Mouse (Mus musculus): ENCODE data around the gene Tppp3.

The Tppp3 gene

GRCm38 (mm10) chr8:105445296-105446126 lies 25.8 kb downstream of the Tppp3 start:
- TF ChIP-seq POU5F1 (IDR thresholded peaks at IDR 0.05; ENCODE audit: borderline replicate concordance, low read length): no peak; the same call in 1 of the 2 replicates
- TF ChIP-seq NANOG (IDR thresholded peaks at IDR 0.05; ENCODE audit: borderline replicate concordance, low read length): no peak
- no peak for TF ChIP-seq CTCF (conservative IDR thresholded peaks at IDR 0.05; ENCODE audit: low read length)
- Histone ChIP-seq H3K4me3 (replicated peaks; ENCODE audit: low read length) (no peak overlapping the region), H3K4me1 (replicated peaks; ENCODE audit: low read depth, low read length) (peaks cover 23% of the 10 kb centered on the region), H3K36me3 (ENCODE audit: insufficient read depth, low read length) (no peaks in the 10 kb centered on the region), H3K27me3 (ENCODE audit: insufficient read depth, low read length) (peaks cover 10% of the 10 kb centered on the region), H3K9me3 (ENCODE audit: low read length) (peaks cover 6% of the 10 kb centered on the region)

DNA sequence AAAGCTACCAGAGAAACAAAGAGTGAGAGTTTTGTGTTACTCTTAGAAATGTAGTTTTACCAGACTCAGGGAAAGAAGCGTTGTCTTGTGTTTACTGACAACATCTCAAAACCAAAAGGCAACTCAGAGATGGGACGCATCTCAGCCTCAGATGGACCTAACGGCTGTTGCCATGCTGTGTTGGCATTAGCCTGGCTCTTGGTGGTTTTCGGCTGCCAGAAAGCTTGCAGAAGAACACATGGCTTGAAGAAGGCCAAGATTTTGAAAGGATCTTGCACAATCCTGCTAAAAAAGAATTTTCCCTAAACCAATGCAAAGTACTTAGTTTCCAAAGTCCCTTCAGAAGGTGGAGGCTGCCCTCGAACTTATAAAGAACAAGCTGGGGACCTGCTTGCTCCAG lies 28.7 kb downstream of the Tppp3 start:
- TF ChIP-seq CTCF (conservative IDR thresholded peaks at IDR 0.05; ENCODE audit: low read length): no peak
- TF ChIP-seq NANOG (IDR thresholded peaks at IDR 0.05; ENCODE audit: borderline replicate concordance, low read length): no peak
- no peak for TF ChIP-seq POU5F1 (IDR thresholded peaks at IDR 0.05; ENCODE audit: borderline replicate concordance, low read length)

DNA sequence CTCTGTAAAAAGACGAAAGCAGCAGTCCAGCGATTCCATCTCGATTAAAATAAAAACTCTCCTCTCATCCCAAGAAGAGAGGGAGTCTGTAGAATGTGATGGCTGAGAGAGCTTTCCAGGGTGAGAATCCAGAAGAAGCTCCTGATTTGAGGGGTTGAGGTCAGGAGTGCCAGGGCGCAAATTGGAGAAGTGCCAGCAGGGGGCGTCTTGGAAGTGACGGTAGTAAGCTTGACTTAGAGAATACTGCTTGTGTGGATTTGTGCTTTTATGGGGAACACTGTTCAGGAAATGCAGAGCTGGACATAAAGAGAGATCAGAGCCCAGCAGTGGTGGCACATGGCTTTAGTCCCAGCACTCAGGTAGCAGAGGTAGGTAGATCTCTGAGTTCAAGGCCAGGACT lies 29.9 kb downstream of the Tppp3 start:
- Histone ChIP-seq H3K36me3 (ENCODE audit: insufficient read depth, low read length) (no peaks in the 10 kb centered on the region), H3K4me1 (replicated peaks; ENCODE audit: low read depth, low read length) (peaks cover 22% of the 10 kb centered on the region), H3K9me3 (ENCODE audit: low read length) (no peaks in the 10 kb centered on the region), H3K4me3 (replicated peaks; ENCODE audit: low read length) (no peak overlapping the region), H3K27me3 (ENCODE audit: insufficient read depth, low read length) (0 out of 2 replicates have a peak, but pooled peaks cover 8% of the 10 kb centered on the region)
- TF ChIP-seq POU5F1 (IDR thresholded peaks at IDR 0.05; ENCODE audit: borderline replicate concordance, low read length) (no peak), CTCF (conservative IDR thresholded peaks at IDR 0.05; ENCODE audit: low read length) (peak; percentile 88)

More for the DNA sequence above, 28.7 kb downstream of the Tppp3 start:
- 0 out of 2 replicates have a peak, but pooled peaks cover 8% of the 10 kb centered on the region for H3K27me3 ChIP-seq (ENCODE audit: insufficient read depth, low read length)
- no peak overlapping the region for H3K4me3 ChIP-seq (replicated peaks; ENCODE audit: low read length)
- no peaks in the 10 kb centered on the region for H3K36me3 ChIP-seq (ENCODE audit: insufficient read depth, low read length)
- no peaks in the 10 kb centered on the region for H3K9me3 ChIP-seq (ENCODE audit: low read length)
- peaks cover 23% of the 10 kb centered on the region for H3K4me1 ChIP-seq (replicated peaks; ENCODE audit: low read depth, low read length)

- Histone ChIP-seq H3K27me3 (ENCODE audit: insufficient read depth, low read length) (0 out of 2 replicates have a peak, but pooled peaks cover 11% of the 10 kb centered on the region), H3K36me3 (ENCODE audit: insufficient read depth, low read length) (no peaks in the 10 kb centered on the region), H3K4me1 (replicated peaks; ENCODE audit: low read depth, low read length) (peaks cover 17% of the 10 kb centered on the region), H3K9me3 (ENCODE audit: low read length) (no peaks in the 10 kb centered on the region), H3K4me3 (replicated peaks; ENCODE audit: low read length) (no peak overlapping the region)
- TF ChIP-seq NANOG (IDR thresholded peaks at IDR 0.05; ENCODE audit: borderline replicate concordance, low read length) (no peak), CTCF (conservative IDR thresholded peaks at IDR 0.05; ENCODE audit: low read length) (peak; percentile 85)
Measured at GRCm38 (mm10) chr8:105438865-105439264, 32.5 kb downstream of the Tppp3 start.

DNA sequence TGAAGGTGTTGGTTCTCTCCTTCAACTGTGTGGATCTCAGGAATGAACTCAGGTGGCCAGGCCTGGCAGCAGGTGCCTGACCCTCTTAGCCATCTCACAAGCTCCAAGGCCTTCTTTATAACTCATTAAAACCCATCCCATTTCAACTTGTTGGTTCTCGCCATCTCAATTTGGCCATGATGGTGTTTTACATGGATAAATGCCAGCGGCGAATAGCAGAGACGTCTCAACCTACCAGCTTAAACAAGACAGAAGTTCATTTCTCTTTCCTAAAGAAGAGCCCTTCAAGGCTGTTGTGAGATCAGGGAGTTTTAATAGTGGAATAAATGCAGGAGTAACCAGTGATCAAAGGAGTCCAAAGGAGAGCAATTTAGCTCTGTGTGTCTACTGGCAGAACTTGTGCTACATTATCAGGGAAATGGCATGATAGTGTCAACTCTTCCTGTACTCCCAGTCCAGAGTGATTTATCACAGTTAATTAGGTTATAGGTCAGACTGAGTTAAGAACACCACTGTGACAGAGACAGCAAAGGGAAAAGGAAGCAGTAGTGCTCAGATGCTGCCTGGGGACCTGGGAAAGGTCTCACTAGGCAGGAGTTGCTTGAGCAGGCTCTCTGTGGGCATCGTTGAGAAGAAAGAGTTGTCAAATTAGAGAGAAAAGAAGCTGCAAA lies 34.1 kb downstream of the Tppp3 start:
- no peak for TF ChIP-seq POU5F1 (IDR thresholded peaks at IDR 0.05; ENCODE audit: borderline replicate concordance, low read length)
- TF ChIP-seq NANOG (IDR thresholded peaks at IDR 0.05; ENCODE audit: borderline replicate concordance, low read length): no peak
- TF ChIP-seq CTCF (conservative IDR thresholded peaks at IDR 0.05; ENCODE audit: low read length): no peak
- Histone ChIP-seq H3K4me3 (replicated peaks; ENCODE audit: low read length) (no peak overlapping the region), H3K27me3 (ENCODE audit: insufficient read depth, low read length) (0 out of 2 replicates have a peak, but pooled peaks cover 8% of the 10 kb centered on the region), H3K36me3 (ENCODE audit: insufficient read depth, low read length) (no peaks in the 10 kb centered on the region), H3K9me3 (ENCODE audit: low read length) (no peaks in the 10 kb centered on the region), H3K4me1 (replicated peaks; ENCODE audit: low read depth, low read length) (peaks cover 33% of the 10 kb centered on the region)

DNA sequence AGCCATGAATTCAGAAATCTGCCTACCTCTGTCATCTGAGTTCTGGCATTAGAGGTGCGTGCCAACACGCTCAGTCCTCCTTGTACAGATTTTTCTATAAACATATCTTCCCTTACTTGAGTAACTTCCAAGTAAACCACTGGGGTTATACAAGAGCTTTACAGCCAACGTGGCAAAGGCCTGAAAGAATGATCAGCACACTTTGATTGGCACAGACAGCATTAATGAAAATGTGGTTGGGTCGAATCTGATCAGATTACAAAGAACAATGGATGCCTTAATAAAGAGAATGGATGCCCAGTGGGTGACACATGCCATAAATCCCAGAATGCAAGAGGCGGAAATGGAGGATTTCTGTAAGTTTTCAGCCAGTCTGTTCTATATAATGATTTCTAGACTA lies 35.1 kb downstream of the Tppp3 start:
- Histone ChIP-seq H3K9me3 (ENCODE audit: low read length) (no peaks in the 10 kb centered on the region), H3K27me3 (ENCODE audit: insufficient read depth, low read length) (0 out of 2 replicates have a peak, but pooled peaks cover 8% of the 10 kb centered on the region), H3K4me1 (replicated peaks; ENCODE audit: low read depth, low read length) (peaks cover 33% of the 10 kb centered on the region), H3K36me3 (ENCODE audit: insufficient read depth, low read length) (no peaks in the 10 kb centered on the region), H3K4me3 (replicated peaks; ENCODE audit: low read length) (no peak overlapping the region)
- TF ChIP-seq POU5F1 (IDR thresholded peaks at IDR 0.05; ENCODE audit: borderline replicate concordance, low read length): no peak
- no peak for TF ChIP-seq CTCF (conservative IDR thresholded peaks at IDR 0.05; ENCODE audit: low read length)
- no peak for TF ChIP-seq NANOG (IDR thresholded peaks at IDR 0.05; ENCODE audit: borderline replicate concordance, low read length)

GRCm38 (mm10) chr8:105434136-105434535 lies 37.2 kb downstream of the Tppp3 start:
- Histone ChIP-seq H3K9me3 (ENCODE audit: low read length) (no peaks in the 10 kb centered on the region), H3K4me3 (replicated peaks; ENCODE audit: low read length) (no peak overlapping the region), H3K36me3 (ENCODE audit: insufficient read depth, low read length) (no peaks in the 10 kb centered on the region), H3K27me3 (ENCODE audit: insufficient read depth, low read length) (0 out of 2 replicates have a peak, but pooled peaks cover 4% of the 10 kb centered on the region), H3K4me1 (replicated peaks; ENCODE audit: low read depth, low read length) (peaks cover 38% of the 10 kb centered on the region)
- TF ChIP-seq CTCF (conservative IDR thresholded peaks at IDR 0.05; ENCODE audit: low read length): no peak
- no peak for TF ChIP-seq NANOG (IDR thresholded peaks at IDR 0.05; ENCODE audit: borderline replicate concordance, low read length)
- no peak for TF ChIP-seq POU5F1 (IDR thresholded peaks at IDR 0.05; ENCODE audit: borderline replicate concordance, low read length)

GRCm38 (mm10) chr8:105433511-105433910 lies 37.8 kb downstream of the Tppp3 start:
- TF ChIP-seq POU5F1 (IDR thresholded peaks at IDR 0.05; ENCODE audit: borderline replicate concordance, low read length) (no peak), NANOG (IDR thresholded peaks at IDR 0.05; ENCODE audit: borderline replicate concordance, low read length) (no peak), CTCF (conservative IDR thresholded peaks at IDR 0.05; ENCODE audit: low read length) (no peak)
- no peaks in the 10 kb centered on the region for H3K36me3 ChIP-seq (ENCODE audit: insufficient read depth, low read length)
- H3K4me3 ChIP-seq (replicated peaks; ENCODE audit: low read length): no peak overlapping the region
- H3K4me1 ChIP-seq (replicated peaks; ENCODE audit: low read depth, low read length): peaks cover 38% of the 10 kb centered on the region
- 0 out of 2 replicates have a peak, but pooled peaks cover 4% of the 10 kb centered on the region for H3K27me3 ChIP-seq (ENCODE audit: insufficient read depth, low read length)
- no peaks in the 10 kb centered on the region for H3K9me3 ChIP-seq (ENCODE audit: low read length)

All from E14TG2a.4 (cell line).